Mouse (Mus musculus): ENCODE data around the gene Dhx9.
"Not testable (repeated sequence)": the region's sequence is repeated elsewhere in the genome, so short reads cannot be mapped to it uniquely, and the experiment has no call there.

Gene Dhx9

GRCm38 (mm10) chr1:153487500-153487879 lies at the start of gene Dhx9:
Dhx9 (minus strand) TSS chr1:153487660.
- DNase-seq = peak; percentile 99

GRCm38 (mm10) chr1:153535611-153536010 lies 48.2 kb upstream of the Dhx9 start:
- DNase-seq = no peak

- not testable (repeated sequence) for DNase-seq
Measured at GRCm38 (mm10) chr1:153532896-153533295, 45.4 kb upstream of the Dhx9 start.

GRCm38 (mm10) chr1:153532234-153532841 lies 44.9 kb upstream of the Dhx9 start:
- peak; percentile 20 for DNase-seq

GRCm38 (mm10) chr1:153531677-153532233 lies 44.3 kb upstream of the Dhx9 start:
- DNase-seq = no peak

GRCm38 (mm10) chr1:153522116-153522515 lies 34.7 kb upstream of the Dhx9 start:
- DNase-seq = no peak

GRCm38 (mm10) chr1:153515368-153515767 lies 27.9 kb upstream of the Dhx9 start:
- no peak for DNase-seq

GRCm38 (mm10) chr1:153510330-153511009 lies 23.0 kb upstream of the Dhx9 start:
- no peak for DNase-seq

GRCm38 (mm10) chr1:153509569-153509968 lies 22.1 kb upstream of the Dhx9 start:
- DNase-seq = not testable (repeated sequence)

- no peak for DNase-seq
Measured at GRCm38 (mm10) chr1:153509012-153509411, 21.6 kb upstream of the Dhx9 start.

GRCm38 (mm10) chr1:153506266-153506665 lies 18.8 kb upstream of the Dhx9 start:
- DNase-seq = peak; percentile 8

GRCm38 (mm10) chr1:153501644-153502321 lies 14.3 kb upstream of the Dhx9 start:
- no peak for DNase-seq

GRCm38 (mm10) chr1:153500030-153500429 lies 12.6 kb upstream of the Dhx9 start:
- no peak for DNase-seq

GRCm38 (mm10) chr1:153496030-153496429 lies 8.6 kb upstream of the Dhx9 start:
- DNase-seq = no peak

- no peak for DNase-seq
Measured at GRCm38 (mm10) chr1:153493931-153494330, 6.5 kb upstream of the Dhx9 start.

GRCm38 (mm10) chr1:153493338-153493737 lies 5.9 kb upstream of the Dhx9 start:
- no peak for DNase-seq

- DNase-seq = no peak
Measured at GRCm38 (mm10) chr1:153491822-153492221, 4.4 kb upstream of the Dhx9 start.

GRCm38 (mm10) chr1:153491345-153491744 lies 3.9 kb upstream of the Dhx9 start:
- DNase-seq = no peak

- DNase-seq = no peak
Measured at GRCm38 (mm10) chr1:153489963-153490362, 2.5 kb upstream of the Dhx9 start.

GRCm38 (mm10) chr1:153489540-153489939 lies 2.1 kb upstream of the Dhx9 start:
- no peak for DNase-seq

- DNase-seq = no peak
Measured at GRCm38 (mm10) chr1:153489132-153489531, 1.7 kb upstream of the Dhx9 start.

- peak; percentile 88 for DNase-seq
Measured at GRCm38 (mm10) chr1:153486767-153487499, 527 bp downstream of the Dhx9 start.

GRCm38 (mm10) chr1:153486120-153486519 lies 1.3 kb downstream of the Dhx9 start:
- not testable (repeated sequence) for DNase-seq
